Mouse (Mus musculus): ENCODE measurements around the gene Tmem198. TPM values are rescaled to one million over a fixed set of nuclear protein-coding genes. Genes with fewer than 3 reads are reported as not detected.

Gene Tmem198
- total RNA-seq, 2 experiments from 2014 or later = 2.6 to 4.1 TPM

DNA sequence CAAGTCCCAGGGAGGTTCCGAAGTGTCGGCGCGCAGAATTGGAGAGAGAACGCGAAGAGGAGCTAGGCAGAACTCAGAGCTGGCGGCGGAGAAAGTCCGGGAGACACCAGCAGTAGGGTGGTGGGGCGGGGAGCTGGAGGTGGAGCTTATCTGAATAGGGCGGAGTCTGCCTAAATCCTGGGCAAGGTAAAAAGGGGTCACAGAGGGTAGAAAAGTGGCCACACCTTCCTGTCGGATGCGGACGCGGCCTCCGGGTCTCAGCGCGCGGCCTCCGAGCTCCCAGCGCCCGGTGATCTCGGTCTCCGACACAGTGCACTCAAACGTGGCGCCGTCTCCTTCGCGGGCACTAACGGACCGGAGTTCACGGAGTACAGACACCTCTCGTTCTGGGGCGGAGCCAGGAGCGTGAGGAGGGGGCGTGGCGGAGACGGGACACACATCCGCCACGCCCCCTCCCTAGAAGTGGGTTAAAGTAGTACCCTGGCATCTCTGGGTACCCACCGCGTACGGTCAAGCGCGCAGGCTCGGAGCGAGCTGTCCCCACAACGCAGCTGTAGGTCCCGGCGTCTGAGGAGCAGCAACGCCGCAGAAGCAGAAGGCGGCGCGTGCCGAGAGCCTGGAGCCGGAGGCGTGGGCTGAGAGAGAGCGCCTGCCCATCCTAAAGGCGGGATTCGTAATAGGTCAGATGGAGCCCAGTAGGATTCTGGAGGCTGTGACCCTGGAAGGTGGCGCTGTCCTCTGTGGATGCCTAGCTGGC is 8.3 kb downstream of the Tmem198 start:
- peak; percentile 92 for DNase-seq

DNA sequence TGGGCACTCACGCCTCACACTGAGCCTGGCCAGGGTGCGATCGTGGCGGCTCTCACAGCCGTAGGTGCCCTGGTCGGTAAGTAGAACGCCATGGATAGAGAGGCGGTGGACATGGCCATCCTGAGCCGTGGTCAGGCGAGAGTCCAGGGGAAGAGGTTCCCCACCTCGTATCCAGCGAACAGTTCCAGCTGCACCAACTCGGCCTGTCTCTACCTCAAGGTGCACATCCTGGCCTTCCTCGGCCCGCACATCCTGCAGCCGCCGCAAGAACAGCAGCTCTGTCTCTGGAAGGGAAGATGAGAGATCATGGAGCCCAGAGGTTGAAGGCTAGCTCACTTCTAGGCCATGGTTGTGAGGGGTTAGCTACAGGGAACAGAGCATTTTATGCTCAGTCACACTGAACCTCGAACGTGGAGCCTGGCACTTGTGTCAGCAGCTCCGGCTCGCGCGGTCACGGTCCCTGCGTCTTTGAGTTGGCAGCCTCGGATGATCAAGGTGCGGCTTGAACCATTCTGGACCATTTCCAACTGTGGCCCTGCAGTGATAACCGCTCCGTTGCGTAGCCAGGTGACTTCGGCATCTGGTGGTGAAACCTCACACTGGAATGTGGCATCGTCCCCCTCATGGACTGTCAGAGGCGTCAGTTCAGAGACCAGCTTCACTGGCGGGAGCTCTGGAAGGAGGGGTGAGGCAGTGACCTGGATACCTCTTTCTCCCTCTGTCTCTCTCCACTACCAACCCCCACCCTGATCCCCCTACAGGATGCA is 11.6 kb downstream of the Tmem198 start:
- DNase-seq = no peak

DNA sequence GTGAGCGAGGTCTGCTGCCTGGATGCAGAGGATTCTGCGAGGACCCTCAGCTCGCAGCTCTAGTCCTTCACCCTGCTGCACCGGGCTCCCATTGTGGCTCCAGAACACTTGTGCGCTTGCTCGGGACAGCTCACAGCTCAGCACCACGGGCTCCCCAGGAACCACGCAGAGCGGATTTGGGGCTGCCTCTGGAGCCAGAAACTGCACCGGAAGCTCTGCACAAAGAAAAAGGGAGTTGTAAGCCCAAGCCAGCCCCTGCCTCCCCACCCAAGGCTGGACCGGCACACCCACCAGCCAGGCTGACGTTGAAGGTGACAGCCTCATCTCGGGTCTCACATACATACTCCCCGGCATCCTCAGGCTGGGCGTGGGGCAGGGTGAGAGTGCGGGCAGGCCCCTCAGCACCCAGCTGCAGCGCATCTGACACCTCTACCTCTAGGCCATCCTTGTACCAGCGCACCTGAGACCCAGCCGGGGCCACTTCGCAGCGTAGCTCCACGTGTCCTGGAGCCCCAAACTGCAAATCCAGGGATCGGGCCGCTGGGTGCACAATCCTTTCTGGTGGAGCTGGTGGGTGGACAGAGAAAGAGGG is 13.3 kb downstream of the Tmem198 start:
- no peak for DNase-seq

DNA sequence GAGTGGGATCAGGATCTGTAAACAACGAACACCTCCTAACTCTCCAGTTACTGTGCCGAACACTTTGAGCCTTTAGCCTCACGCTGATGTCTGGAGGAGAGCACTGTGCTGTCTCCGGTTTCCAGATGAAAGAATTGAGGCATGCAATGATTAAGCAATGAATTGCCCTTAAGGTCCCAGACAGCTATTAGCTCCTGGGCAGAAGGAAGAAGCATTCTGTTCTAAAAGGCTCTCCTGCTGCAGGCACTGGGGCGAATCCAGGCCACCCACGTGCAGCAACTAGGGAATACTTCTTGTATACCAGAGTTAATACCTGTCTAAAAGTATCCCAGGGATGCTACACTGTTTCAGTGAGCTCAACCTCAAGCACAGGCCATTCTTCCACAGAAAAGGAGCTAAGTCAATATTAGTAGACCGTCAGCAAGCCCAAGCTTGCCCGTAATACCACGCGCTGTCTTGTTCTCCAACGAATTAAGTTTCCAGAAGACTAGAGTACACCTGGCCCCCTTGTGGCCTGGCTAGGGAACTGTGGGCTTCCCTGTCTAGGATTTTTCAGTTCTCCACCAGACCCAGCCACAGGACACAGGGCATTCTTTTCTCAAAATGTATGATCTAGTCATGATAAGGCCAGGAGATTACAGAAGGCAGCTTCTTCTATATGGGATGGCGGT is 15.7 kb downstream of the Tmem198 start:
- DNase-seq = peak in 1 of 2 experiments; percentile 59

DNA sequence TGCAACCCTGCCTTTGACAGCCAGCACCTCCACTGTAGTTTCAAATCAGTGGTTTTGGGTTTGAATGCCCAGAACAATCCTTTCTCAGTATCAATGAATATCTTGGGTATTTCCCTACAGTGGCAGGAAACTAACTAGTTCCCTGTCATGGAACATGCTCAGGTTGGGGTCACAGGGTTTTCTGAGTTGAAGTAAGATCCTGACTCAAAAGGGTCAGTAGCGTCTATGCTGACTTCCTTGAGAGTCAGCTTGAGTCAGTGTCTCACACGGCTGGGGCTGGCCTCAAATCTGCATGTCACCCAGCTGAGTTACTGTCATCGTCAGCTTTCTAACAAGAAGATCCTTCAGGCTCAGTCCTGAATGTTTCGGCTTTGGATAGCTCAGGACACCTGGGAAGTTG is 19.6 kb downstream of the Tmem198 start:
- no peak for DNase-seq

DNA sequence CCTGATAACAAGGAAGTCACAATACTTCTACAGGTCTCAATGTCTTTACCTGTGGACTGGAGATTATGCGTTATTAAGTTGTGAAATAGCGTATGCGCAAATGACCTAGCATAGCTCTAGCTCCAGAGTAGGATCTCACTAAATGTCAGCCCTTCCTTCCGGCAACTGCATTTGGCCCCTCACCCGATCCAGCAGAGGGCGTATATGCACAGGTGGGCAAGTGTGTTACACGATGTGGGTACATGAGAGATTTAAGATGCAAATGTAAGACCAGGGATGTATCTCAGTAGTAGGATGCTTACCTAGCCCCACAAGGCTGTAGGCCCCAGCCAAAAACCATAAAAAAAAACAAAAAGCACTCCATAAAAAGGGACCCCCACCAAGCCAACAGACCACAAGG is 20.1 kb downstream of the Tmem198 start:
- no peak for DNase-seq

DNA sequence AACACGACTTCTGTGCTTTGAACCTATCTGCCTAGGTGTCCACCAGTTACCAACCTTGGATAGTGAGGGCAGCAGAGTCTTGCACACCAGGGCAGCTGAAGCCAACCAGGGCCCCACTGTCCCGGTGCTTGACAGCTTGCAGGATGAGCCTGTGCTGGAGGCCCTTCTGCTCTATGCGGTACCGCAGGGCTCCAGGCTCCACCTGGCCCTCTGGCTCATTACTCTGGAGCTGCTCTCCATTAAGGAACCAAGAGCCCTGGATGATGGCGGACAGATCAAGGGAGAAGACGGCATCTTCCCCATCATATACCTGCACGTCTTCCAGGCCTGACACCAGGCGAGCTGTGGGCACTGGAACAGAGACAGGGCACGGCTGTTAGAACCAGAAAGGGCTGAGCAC is 22.6 kb downstream of the Tmem198 start:
- DNase-seq = no peak

DNA sequence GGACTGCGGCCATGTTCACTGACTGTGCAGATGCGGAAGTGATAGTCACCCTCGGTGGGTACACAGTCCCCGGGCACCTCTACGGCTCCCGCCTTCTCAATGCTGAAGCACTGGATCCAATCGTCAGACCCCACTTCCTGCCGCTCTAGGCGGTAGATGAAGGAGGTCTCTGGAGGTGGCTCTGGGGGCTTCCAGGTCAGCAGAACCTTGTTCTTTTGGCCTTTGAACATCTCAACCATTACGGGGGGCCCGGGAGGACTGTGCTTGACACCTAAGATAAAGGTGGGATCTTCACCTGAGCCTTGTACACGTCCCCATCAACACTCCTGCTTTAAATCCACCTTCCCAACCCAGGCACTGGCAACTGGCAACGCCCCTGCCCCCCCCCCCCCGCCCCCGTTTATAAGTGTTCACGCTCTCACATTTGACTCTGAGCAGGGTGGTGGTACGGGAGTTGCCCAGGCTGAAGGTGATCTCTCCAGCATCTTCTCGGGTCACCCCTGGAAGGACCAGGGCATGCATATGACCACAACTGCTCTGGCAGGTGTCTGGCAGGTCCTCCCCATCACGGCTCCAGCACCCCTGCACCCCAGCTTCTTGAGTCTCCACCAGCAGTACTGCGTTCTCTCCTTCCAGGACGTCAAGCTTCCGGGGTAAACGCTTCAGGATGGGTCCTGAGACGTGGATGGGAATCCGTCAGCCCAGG is 23.8 kb downstream of the Tmem198 start:
- no peak for DNase-seq

DNA sequence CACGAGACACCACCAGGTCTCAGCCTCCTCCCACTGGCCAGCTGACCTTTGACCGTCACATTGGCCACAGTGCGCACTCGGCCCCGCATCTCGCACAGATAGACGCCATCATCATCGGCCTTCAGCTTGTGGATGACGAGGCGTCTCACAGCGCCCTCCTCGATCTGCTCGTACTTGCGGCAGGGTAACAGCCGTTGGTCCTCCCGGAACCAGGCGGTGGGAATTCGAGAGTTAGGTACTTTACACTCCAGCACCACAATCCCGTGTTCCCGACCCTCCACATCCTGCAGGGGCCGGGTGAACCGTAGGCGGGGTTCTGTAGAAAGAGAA is 24.3 kb downstream of the Tmem198 start:
- DNase-seq = peak; percentile 37 to 53

DNA sequence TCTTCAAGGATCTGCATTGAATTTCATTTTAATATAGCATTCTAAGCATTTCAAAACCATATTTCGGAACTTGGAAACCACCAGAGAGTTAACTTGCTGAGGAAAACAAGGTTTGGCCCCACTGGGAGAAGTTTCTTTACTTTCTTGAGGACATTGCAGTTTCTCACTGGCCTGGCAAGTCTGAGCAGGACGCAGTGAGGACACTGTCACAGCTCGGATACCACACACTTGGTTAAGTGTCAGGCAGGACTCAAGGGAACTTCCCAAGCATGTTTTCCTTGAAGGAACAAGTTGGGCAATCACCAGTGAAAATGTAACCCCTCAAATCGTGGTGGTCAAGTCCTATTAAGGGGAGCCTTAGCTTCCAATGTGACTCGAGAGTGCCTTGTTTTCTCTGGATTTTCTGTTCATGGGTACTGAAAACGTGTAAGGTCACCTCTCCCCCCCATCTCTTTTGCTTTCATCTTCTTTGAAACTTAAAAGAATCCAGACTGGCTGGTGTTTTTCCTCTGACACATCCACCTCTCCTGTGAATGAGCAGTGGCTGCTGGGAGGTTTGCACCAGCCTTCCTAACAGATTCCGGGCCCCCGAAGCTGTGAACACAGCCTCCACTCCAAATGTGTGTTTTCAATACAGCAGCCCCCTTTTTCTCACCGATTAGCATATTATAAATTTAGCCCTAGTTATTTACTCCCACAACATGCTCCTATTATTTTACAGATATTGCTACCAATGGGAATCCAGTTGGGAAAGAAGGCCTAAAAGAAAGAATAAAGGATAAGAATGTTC is 25.1 kb downstream of the Tmem198 start:
- DNase-seq = peak; percentile 27 to 31

DNA sequence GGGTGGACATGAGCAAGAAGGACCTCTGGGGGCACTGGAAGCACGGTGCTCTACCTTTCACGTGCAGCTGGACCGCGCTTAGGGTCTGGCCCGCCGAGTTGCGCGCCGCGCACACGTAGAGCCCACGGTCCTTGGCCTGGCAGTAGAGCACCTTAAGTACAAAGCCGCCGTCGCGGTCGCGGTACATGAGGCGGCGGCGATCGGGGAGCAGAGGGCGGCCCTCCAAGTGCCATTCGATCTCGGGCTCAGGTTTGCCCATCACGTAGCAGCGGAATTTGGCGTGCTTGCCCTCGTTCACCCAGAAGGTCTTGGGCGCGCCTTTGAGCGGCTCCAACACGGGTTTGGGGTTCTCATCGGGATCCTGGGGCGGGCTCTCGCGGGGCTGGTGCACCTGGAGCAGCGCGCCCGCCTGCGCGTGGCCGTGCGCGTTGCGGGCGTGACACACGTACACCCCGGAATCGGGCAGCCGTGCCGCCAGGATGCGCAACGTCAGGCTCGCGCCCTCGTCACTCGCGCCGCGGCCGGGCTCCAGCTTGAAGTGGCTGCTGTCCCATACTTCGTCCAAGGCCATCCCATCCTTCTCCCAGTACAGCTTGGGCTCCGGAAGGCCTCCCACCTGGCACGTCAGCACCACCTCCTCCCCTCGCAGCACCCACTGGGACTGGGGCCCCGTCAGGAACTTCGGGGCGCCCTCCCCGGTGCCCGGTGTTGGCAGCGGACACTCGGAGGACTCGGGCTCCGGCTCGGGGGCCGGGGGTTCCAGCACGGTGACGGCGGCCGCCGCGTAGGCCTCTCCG is 26.0 kb downstream of the Tmem198 start:
- peak; percentile 85 to 88 for DNase-seq

DNA sequence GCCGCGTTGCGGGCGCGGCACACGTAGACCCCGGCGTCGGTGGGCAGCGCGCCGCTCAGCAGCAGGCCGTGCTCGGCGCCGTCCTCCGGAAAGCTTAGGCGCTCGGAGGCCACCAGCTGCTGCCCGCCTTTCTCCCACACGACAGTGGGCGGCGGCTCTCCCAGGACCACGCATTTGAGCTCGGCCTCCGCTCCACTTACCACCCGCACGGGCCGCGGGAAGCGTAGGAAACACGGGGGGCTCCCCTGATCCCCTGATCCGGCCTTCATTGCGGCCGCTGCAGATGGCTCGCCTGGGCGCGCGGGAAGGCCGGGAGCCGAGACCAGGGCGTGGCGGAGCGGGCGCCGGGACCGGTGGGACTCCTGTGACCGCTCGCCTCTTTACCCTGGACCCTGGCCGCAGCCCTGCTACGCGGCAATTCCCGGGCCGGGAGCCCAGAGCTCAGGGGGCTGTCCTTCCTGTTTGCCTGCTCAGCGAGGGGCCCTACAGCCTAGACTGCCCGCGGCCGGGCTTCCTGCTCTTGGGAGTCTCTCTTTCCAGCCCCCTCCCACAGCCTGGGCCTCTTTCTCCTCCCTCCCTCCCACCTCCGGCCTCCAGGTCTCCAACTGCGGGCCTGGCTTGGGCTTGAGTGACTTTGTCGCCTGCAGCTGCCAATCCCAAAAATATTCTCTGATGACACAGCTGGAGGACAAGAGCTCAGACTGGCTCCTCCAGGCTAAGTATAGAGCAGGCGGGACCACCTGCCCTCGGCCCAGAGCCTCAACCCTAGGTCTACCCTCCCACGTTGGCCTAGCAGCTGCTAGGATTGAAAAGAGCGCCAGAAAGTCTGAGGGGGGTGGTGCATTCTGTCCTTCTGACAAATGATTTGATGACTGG is 26.9 kb downstream of the Tmem198 start, which contains the start of gene Obsl1:
Obsl1 (minus strand) TSS at position 497 of the 876 bp plus-strand sequence.
- peak; percentile 60 to 73 for DNase-seq

DNA sequence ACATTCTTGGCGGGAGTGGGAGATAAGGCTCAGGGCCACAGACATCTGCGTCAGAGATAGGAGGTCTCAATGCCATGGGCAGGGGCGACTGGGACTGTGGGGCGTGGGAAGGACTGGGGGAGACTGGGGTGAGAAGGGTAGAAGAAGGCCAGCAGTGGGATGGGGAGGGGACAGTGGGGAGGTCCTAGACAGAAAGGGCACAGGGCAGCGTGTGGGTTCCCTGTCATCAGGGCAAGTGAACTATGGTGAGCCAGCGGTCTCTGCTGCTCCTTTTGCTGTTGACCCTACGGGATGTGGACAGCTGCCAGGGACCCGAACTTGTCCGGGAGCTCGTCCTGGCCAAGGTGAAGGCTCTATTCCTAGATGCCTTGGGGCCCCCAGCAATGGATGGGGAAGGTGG is 27.7 kb downstream of the Tmem198 start, which contains the start of gene Inha:
Inha (plus strand) TSS at position 72 of the 400 bp plus-strand sequence.
- peak; percentile 36 to 42 for DNase-seq

DNA sequence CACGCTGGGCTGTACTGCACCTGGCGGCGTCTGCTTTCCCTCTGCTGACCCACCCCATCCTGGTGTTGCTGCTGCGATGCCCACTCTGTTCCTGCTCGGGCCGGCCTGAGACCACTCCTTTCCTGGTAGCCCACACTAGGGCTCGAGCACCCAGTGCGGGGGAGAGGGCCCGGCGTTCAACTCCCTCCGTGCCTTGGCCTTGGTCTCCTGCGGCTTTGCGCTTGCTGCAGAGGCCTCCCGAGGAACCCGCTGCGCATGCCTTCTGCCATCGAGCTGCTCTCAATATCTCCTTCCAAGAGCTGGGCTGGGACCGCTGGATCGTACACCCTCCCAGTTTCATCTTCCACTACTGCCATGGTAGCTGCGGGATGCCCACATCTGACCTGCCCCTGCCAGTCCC is 30.3 kb downstream of the Tmem198 start:
- peak; percentile 31 to 42 for DNase-seq

DNA sequence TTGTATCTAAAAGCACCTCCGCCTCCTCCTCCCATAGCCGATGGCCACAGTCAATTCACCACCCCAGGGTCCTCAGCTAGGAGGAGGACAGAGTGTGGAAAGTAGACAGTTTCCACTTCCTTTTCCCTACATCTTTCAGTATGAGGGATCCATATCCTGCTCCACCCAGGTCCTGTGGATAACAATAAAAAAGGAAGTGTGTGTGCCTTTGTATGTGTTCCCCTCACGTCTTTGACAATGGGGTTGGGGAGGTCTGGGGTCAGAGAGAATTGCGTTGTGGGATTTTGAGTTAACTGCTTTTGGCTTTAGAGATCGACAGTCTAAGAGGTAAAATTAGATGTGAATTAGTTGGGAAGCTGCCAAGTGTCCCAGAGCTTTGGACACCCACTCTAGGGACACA is 30.8 kb downstream of the Tmem198 start:
- DNase-seq = no peak

DNA sequence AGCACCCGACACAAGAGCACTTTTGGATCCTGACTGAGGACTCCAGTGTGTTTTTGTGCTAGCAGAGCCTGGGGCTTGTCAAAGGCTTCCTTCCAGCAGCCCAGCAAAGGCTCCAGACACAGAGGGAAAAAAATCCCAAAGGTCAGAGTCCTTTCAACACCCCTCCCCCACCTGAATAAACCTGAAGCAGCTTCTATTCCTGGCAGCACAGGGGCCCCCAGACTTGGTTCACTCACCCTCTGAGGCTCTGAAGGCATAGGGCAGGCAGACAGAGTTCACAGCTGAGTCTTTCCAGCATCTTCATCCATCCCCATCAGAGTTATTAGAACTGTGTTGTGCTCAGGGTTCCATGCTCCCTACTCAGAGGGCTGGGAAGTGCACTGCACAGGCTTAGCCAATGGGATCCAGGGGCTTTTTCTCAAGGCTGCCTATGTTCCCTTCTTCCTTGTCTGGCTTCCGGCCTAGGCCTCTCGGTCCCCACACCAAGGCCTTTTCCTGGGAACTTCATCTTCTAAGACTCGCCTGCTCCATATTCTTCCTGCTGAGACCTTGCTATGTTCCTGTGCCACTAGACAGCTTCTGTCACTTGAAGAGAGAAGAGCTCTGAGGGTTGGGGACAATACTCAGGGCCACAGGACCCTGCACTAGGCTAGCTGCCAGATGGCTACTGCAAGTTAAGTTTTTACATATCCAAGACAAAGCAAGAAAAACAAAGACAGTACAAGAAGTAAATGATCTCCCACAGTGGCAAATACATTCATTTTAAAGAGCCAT is 32.3 kb downstream of the Tmem198 start:
- DNase-seq = no peak

DNA sequence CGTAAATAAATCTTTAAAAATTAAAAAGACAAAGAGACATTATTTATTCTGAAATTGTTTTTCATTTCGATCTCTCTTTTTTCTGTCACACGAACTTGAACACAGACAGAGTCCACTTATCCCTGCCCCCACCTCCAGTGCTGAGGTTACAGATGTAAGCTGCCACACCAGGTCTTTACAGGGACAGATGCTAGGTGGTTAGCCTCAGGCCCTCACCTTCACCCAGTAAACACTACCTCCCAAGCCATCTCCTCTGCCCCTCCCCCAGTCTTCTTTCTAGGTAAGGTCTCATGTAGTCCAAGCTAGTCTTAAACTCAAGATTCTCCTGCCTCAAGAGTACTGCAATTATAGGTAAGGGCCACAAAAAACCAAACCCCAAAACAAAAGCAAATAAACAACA is 33.2 kb downstream of the Tmem198 start:
- DNase-seq = no peak

DNA sequence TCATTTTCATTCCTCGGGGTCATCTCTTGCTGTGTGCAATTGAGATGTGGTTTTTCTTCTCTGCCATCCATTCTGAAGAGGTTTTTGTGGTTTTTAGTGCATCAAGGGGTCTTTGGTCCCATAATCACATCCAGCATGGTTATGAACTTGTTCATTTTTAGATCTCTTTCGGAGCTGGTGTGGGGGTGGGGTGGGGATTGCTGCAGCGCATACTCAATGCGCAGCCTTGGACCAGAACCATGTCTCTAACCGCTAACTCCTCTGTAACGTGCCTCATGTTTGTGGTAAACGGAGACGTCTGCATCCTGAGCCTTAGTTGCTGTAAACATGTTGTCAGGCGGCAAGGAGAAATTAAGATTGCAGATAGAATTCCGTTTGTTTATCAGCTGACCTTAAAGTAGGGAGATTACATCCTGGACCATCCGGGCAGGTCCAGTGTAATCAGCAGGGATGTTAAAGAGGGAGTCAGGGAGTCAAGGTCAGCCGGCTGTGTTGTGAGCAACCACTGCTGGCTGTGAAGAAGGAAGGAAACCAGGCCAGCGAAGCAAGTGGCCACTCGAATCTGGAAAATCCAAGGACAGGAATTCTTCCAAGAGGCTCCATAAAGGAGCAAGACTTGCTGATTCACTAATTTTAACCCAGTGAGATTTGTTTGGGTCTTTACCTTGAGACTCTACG is 37.5 kb downstream of the Tmem198 start:
- peak; percentile 48 to 50 for DNase-seq
